Mouse (Mus musculus) bone marrow, adult 2 months (tissue): ENCODE data around the gene Pifo. TPM values are rescaled to one million over a fixed set of nuclear protein-coding genes. Genes with fewer than 3 reads are reported as not detected.
"Not testable (repeated sequence)": the region's sequence is repeated elsewhere in the genome, so short reads cannot be mapped to it uniquely, and the experiment has no call there.

Experiments used
- H3K27ac ChIP-seq: fragments of 200-500 bp; 2 replicates; pipeline ENCODE4 v1.5.1; 2012; ENCODE audit warnings: low read depth, mild to moderate bottlenecking, control low read depth, inconsistent platforms, low read length; ENCODE audit not compliant: control insufficient read depth, poor library complexity, insufficient read depth
- H3K4me1 ChIP-seq: fragments of 200-500 bp; 2 replicates; pipeline ENCODE4 v1.6.1; 2011; ENCODE audit warnings: low read length; ENCODE audit not compliant: control insufficient read depth, insufficient read depth
- H3K4me3 ChIP-seq: fragments of 200-500 bp; replicated peaks from 2 replicates; pipeline ENCODE3; 2011; ENCODE audit warnings: mild to moderate bottlenecking, low read depth, low read length, control low read depth; ENCODE audit not compliant: control insufficient read depth
- CTCF ChIP-seq: fragments of 200-500 bp; IDR thresholded peaks from 2 replicates; pipeline ENCODE4 v1.5.1; 2011; ENCODE audit warnings: low read length, control low read depth; ENCODE audit not compliant: control insufficient read depth, insufficient read depth
- POLR2A ChIP-seq: fragments of 200-500 bp; IDR thresholded peaks from 2 replicates; pipeline ENCODE4 v1.6.1; 2011; ENCODE audit warnings: low read depth, mild to moderate bottlenecking, control low read depth, low read length, borderline replicate concordance; ENCODE audit not compliant: control insufficient read depth
- WGBS: fragments of 180-500 bp; shearing (Covaris S2); methylation state at CpG from one replicate; pipeline ENCODE4 v1.1.7; 2018; 5-methylcytosine and 5-hydroxymethylcytosine counted together
- polyA plus RNA-seq: library from polyadenylated mRNA; stranded (reverse); fragments of >200 nt; gene quantifications from 2 replicates; pipeline ENCODE4 v1.2.4, GENCODE M21; 2011; ENCODE audit warnings: low replicate concordance; ENCODE audit not compliant: missing spikeins, insufficient read depth, insufficient read length

The Pifo gene
- not detected in 2 replicates for polyA plus RNA-seq

- Histone ChIP-seq H3K4me3 (no peak within 1 kb of the TSS), H3K27ac (no peak within 1 kb of the TSS), H3K4me1 (no peaks in the 10 kb centered on the region)
- TF ChIP-seq POLR2A: no peak
- no peak for TF ChIP-seq CTCF
- WGBS: 63% methylated on average over 2 of the region's 2 CpGs
Measured at GRCm38 (mm10) chr3:106014546-106014945, at the start of gene Pifo. Gene Pifo, minus strand, starts transcription at chr3:106014646.

- Histone ChIP-seq H3K27ac (no peak overlapping the region), H3K4me1 (no peaks in the 10 kb centered on the region), H3K4me3 (no peak overlapping the region)
- TF ChIP-seq POLR2A (no peak), CTCF (no peak)
- WGBS: 79% methylated on average over 3 of the region's 3 CpGs
Measured at GRCm38 (mm10) chr3:106057966-106058365, 43.5 kb upstream of the Pifo start.

- TF ChIP-seq CTCF: no peak
- no peak for TF ChIP-seq POLR2A
- WGBS: 86% methylated on average over 18 of the region's 18 CpGs
- no peaks in the 10 kb centered on the region for H3K4me1 ChIP-seq
- no peak overlapping the region for H3K27ac ChIP-seq
- no peak overlapping the region for H3K4me3 ChIP-seq
Measured at GRCm38 (mm10) chr3:106051896-106052295, 37.5 kb upstream of the Pifo start.

- WGBS: 66% methylated on average over 2 of the region's 2 CpGs
- Histone ChIP-seq H3K27ac (no peak overlapping the region), H3K4me3 (no peak overlapping the region), H3K4me1 (no peaks in the 10 kb centered on the region)
- TF ChIP-seq CTCF (no peak), POLR2A (no peak)
Measured at GRCm38 (mm10) chr3:106040306-106040705, 25.9 kb upstream of the Pifo start.

GRCm38 (mm10) chr3:106032781-106033180 is 18.3 kb upstream of the Pifo start, which contains the start of gene Chil5:
Gene Chil5, minus strand, starts transcription at chr3:106032814.
- no peaks in the 10 kb centered on the region for H3K4me1 ChIP-seq
- H3K27ac ChIP-seq: no peak within 1 kb of the TSS
- 5% methylated on average over 1 of the region's 1 CpGs for WGBS
- H3K4me3 ChIP-seq: no peak within 1 kb of the TSS
- TF ChIP-seq POLR2A: no peak
- TF ChIP-seq CTCF: no peak

- no peaks in the 10 kb centered on the region; the same call in 1 of the 2 replicates for H3K4me1 ChIP-seq
- no peak overlapping the region for H3K4me3 ChIP-seq
- no peak overlapping the region for H3K27ac ChIP-seq
- WGBS: 79% methylated on average over 2 of the region's 2 CpGs
- TF ChIP-seq CTCF: no peak
- no peak for TF ChIP-seq POLR2A
Measured at GRCm38 (mm10) chr3:106024135-106024534, 9.7 kb upstream of the Pifo start.

- H3K4me3 ChIP-seq: no peak overlapping the region
- no peak overlapping the region for H3K27ac ChIP-seq
- TF ChIP-seq CTCF: no peak
- no peak for TF ChIP-seq POLR2A
- no peaks in the 10 kb centered on the region; the same call in 1 of the 2 replicates for H3K4me1 ChIP-seq
Measured at GRCm38 (mm10) chr3:106021840-106022239, 7.4 kb upstream of the Pifo start.

GRCm38 (mm10) chr3:106003360-106003759 is 11.1 kb downstream of the Pifo start:
- H3K4me3 ChIP-seq, H3K4me1 ChIP-seq, H3K27ac ChIP-seq: not testable (repeated sequence)
- 58% methylated on average over 10 of the region's 10 CpGs for WGBS

GRCm38 (mm10) chr3:106001416-106002370 is 12.8 kb downstream of the Pifo start:
- Histone ChIP-seq H3K4me3 (no peak overlapping the region), H3K4me1 (no peaks in the 10 kb centered on the region), H3K27ac (no peak overlapping the region)
- 12% methylated on average over 17 of the region's 17 CpGs for WGBS
- TF ChIP-seq CTCF (no peak), POLR2A (no peak)
